Mouse (Mus musculus) embryonic facial prominence, embryonic 12.5 days (tissue): ENCODE measurements around the gene Zfp444. TPM values are rescaled to one million over a fixed set of nuclear protein-coding genes. Genes with fewer than 3 reads are reported as not detected.
A peak's percentile ranks its signal among the peaks of the same experiment; 100 is the strongest.

Source experiments
- ATAC-seq: fragments of 200-750 bp; cut with Nextera tagmentation; 2 replicates; pipeline ENCODE4 v1.8.0; 2017; ENCODE audit not compliant: insufficient number of reproducible peaks, insufficient read depth, low FRiP score, low TSS enrichment
- H3K27ac ChIP-seq: fragments of 300-500 bp; sonication (generic); 2 replicates; pipeline ENCODE4 v1.5.1; 2016; ENCODE audit warnings: mild to moderate bottlenecking
- H3K27me3 ChIP-seq: fragments of 300-500 bp; sonication (generic); 2 replicates; pipeline ENCODE4 v1.6.1; 2016; ENCODE audit warnings: mild to moderate bottlenecking, moderate library complexity
- H3K36me3 ChIP-seq: fragments of 300-500 bp; sonication (generic); 2 replicates; pipeline ENCODE4 v1.6.1; 2016; ENCODE audit warnings: mild to moderate bottlenecking
- H3K4me1 ChIP-seq: fragments of 300-500 bp; sonication (generic); 2 replicates; pipeline ENCODE4 v1.6.1; 2016
- H3K4me2 ChIP-seq: fragments of 300-500 bp; sonication (generic); replicated peaks from 2 replicates; pipeline ENCODE4 v1.6.1; 2016; ENCODE audit warnings: mild to moderate bottlenecking, moderate library complexity
- H3K4me3 ChIP-seq: fragments of 300-500 bp; sonication (generic); 2 replicates; pipeline ENCODE4 v1.5.1; 2016; ENCODE audit warnings: mild to moderate bottlenecking
- H3K9ac ChIP-seq: fragments of 300-500 bp; sonication (generic); 2 replicates; pipeline ENCODE4 v1.6.1; 2016; ENCODE audit warnings: mild to moderate bottlenecking, moderate library complexity
- H3K9me3 ChIP-seq: fragments of 300-500 bp; sonication (generic); 2 replicates; pipeline ENCODE4 v1.6.1; 2016; ENCODE audit warnings: mild to moderate bottlenecking, moderate library complexity
- WGBS: fragments of 180-500 bp; shearing (Covaris S2); methylation state at CpG from one replicate; pipeline ENCODE4 v1.1.7; 2016; 5-methylcytosine and 5-hydroxymethylcytosine counted together
- polyA plus RNA-seq: library from polyadenylated mRNA; unstranded; fragments of >200 nt; fragmentation: Nextera tagmentation; extraction: Ambion mirVana; gene quantifications from 2 replicates; pipeline ENCODE4 v1.2.1, GENCODE M21; 2016

The Zfp444 gene
- polyA plus RNA-seq, 1 experiment from 2014 or later = 80.2 TPM

GRCm38 (mm10) chr7:6151266-6151665 is 20.8 kb upstream of the Zfp444 start:
- no peak overlapping the region for H3K9ac ChIP-seq
- H3K4me2 ChIP-seq = no peak overlapping the region
- H3K4me1 ChIP-seq = peaks cover 10% of the 10 kb centered on the region; the same call in 1 of the 2 replicates
- H3K36me3 ChIP-seq = no peaks in the 10 kb centered on the region
- ATAC-seq = no peak
- H3K4me3 ChIP-seq = no peak overlapping the region
- H3K27me3 ChIP-seq = no peaks in the 10 kb centered on the region
- no peak overlapping the region for H3K27ac ChIP-seq
- WGBS = 81% methylated on average over 1 of the region's 1 CpGs
- H3K9me3 ChIP-seq = no peaks in the 10 kb centered on the region

GRCm38 (mm10) chr7:6152036-6152435 is 20.0 kb upstream of the Zfp444 start:
- no peak overlapping the region for H3K9ac ChIP-seq
- no peaks in the 10 kb centered on the region for H3K9me3 ChIP-seq
- no peaks in the 10 kb centered on the region for H3K36me3 ChIP-seq
- 82% methylated on average over 3 of the region's 3 CpGs for WGBS
- ATAC-seq = no peak
- no peak overlapping the region for H3K27ac ChIP-seq
- H3K4me1 ChIP-seq = peaks cover 14% of the 10 kb centered on the region
- H3K4me3 ChIP-seq = no peak overlapping the region
- H3K4me2 ChIP-seq = no peak overlapping the region
- H3K27me3 ChIP-seq = no peaks in the 10 kb centered on the region

GRCm38 (mm10) chr7:6153131-6153530 is 18.9 kb upstream of the Zfp444 start:
- Histone ChIP-seq H3K27ac (no peak overlapping the region), H3K4me3 (no peak overlapping the region), H3K9me3 (no peaks in the 10 kb centered on the region), H3K4me2 (no peak overlapping the region), H3K27me3 (no peaks in the 10 kb centered on the region), H3K9ac (no peak overlapping the region), H3K4me1 (peaks cover 14% of the 10 kb centered on the region), H3K36me3 (no peaks in the 10 kb centered on the region)
- ATAC-seq = no peak
- WGBS = 93% methylated on average over 3 of the region's 3 CpGs

GRCm38 (mm10) chr7:6154164-6154563 is 17.9 kb upstream of the Zfp444 start:
- Histone ChIP-seq H3K27ac (no peak overlapping the region), H3K4me2 (peak overlapping the region; percentile 94), H3K4me1 (peaks cover 14% of the 10 kb centered on the region), H3K36me3 (no peaks in the 10 kb centered on the region), H3K4me3 (peak overlapping the region; percentile 83), H3K27me3 (no peaks in the 10 kb centered on the region), H3K9me3 (no peaks in the 10 kb centered on the region), H3K9ac (peak overlapping the region; percentile 95; the same call in 1 of the 2 replicates)
- no peak for ATAC-seq
- WGBS = 81% methylated on average over 5 of the region's 5 CpGs

GRCm38 (mm10) chr7:6155031-6155872 is 16.8 kb upstream of the Zfp444 start:
- peak; percentile 58 for ATAC-seq
- peak overlapping the region; percentile 95 for H3K9ac ChIP-seq
- under 1% methylated on average over 78 of the region's 85 CpGs for WGBS

GRCm38 (mm10) chr7:6155901-6156411 is 16.1 kb upstream of the Zfp444 start, which contains the start of gene Zfp787:
Gene Zfp787 (minus strand): TSS chr7:6155997.
- Histone ChIP-seq H3K9ac (peak within 1 kb of the TSS; percentile 95), H3K36me3 (no peaks in the 10 kb centered on the region), H3K9me3 (no peaks in the 10 kb centered on the region), H3K4me1 (peaks cover 14% of the 10 kb centered on the region), H3K27ac (peak within 1 kb of the TSS; percentile 91), H3K4me2 (peak within 1 kb of the TSS; percentile 94), H3K4me3 (peak within 1 kb of the TSS; percentile 83), H3K27me3 (no peaks in the 10 kb centered on the region)
- peak; percentile 98 for ATAC-seq
- under 1% methylated on average over 53 of the region's 54 CpGs for WGBS

More at GRCm38 (mm10) chr7:6155031-6155872, 16.8 kb upstream of the Zfp444 start:
- H3K4me3 ChIP-seq = peak overlapping the region; percentile 83
- no peaks in the 10 kb centered on the region for H3K36me3 ChIP-seq
- H3K27ac ChIP-seq = peak overlapping the region; percentile 91
- peak overlapping the region; percentile 94 for H3K4me2 ChIP-seq
- H3K9me3 ChIP-seq = no peaks in the 10 kb centered on the region
- peaks cover 14% of the 10 kb centered on the region for H3K4me1 ChIP-seq
- no peaks in the 10 kb centered on the region for H3K27me3 ChIP-seq

GRCm38 (mm10) chr7:6156901-6157472 is 15.0 kb upstream of the Zfp444 start:
- no peak overlapping the region for H3K27ac ChIP-seq
- peak overlapping the region; percentile 95; the same call in 1 of the 2 replicates for H3K9ac ChIP-seq
- no peak for ATAC-seq

GRCm38 (mm10) chr7:6157479-6157878 is 14.5 kb upstream of the Zfp444 start:
- no peaks in the 10 kb centered on the region for H3K9me3 ChIP-seq
- no peaks in the 10 kb centered on the region for H3K36me3 ChIP-seq
- no peaks in the 10 kb centered on the region for H3K27me3 ChIP-seq
- no peak for ATAC-seq
- H3K4me3 ChIP-seq = no peak overlapping the region
- H3K9ac ChIP-seq = no peak overlapping the region
- no peak overlapping the region for H3K4me2 ChIP-seq
- no peak overlapping the region for H3K27ac ChIP-seq
- WGBS = 69% methylated on average over 1 of the region's 1 CpGs
- H3K4me1 ChIP-seq = peaks cover 14% of the 10 kb centered on the region

More at GRCm38 (mm10) chr7:6156901-6157472, 15.0 kb upstream of the Zfp444 start:
- peaks cover 14% of the 10 kb centered on the region for H3K4me1 ChIP-seq
- 65% methylated on average over 9 of the region's 9 CpGs for WGBS
- H3K4me2 ChIP-seq = peak overlapping the region; percentile 48
- H3K9me3 ChIP-seq = no peaks in the 10 kb centered on the region
- peak overlapping the region; percentile 83 for H3K4me3 ChIP-seq
- no peaks in the 10 kb centered on the region for H3K36me3 ChIP-seq
- H3K27me3 ChIP-seq = no peaks in the 10 kb centered on the region

GRCm38 (mm10) chr7:6159604-6160003 is 12.4 kb upstream of the Zfp444 start:
- Histone ChIP-seq H3K36me3 (no peaks in the 10 kb centered on the region), H3K27me3 (no peaks in the 10 kb centered on the region), H3K9ac (no peak overlapping the region), H3K4me2 (no peak overlapping the region), H3K27ac (no peak overlapping the region), H3K9me3 (no peaks in the 10 kb centered on the region), H3K4me1 (peaks cover 7% of the 10 kb centered on the region), H3K4me3 (no peak overlapping the region)
- ATAC-seq = no peak
- WGBS = 73% methylated on average over 3 of the region's 3 CpGs

GRCm38 (mm10) chr7:6161541-6161940 is 10.5 kb upstream of the Zfp444 start:
- H3K4me2 ChIP-seq = no peak overlapping the region
- H3K27me3 ChIP-seq = no peaks in the 10 kb centered on the region
- H3K4me1 ChIP-seq = peaks cover 3% of the 10 kb centered on the region
- ATAC-seq = no peak
- H3K36me3 ChIP-seq = no peaks in the 10 kb centered on the region
- no peak overlapping the region for H3K27ac ChIP-seq
- H3K4me3 ChIP-seq = no peak overlapping the region
- WGBS = 58% methylated on average over 3 of the region's 3 CpGs
- H3K9me3 ChIP-seq = no peaks in the 10 kb centered on the region
- H3K9ac ChIP-seq = no peak overlapping the region

- Histone ChIP-seq H3K4me3 (no peak overlapping the region), H3K9me3 (no peaks in the 10 kb centered on the region), H3K4me1 (no peaks in the 10 kb centered on the region), H3K27me3 (no peaks in the 10 kb centered on the region), H3K27ac (no peak overlapping the region), H3K4me2 (no peak overlapping the region), H3K36me3 (no peaks in the 10 kb centered on the region), H3K9ac (no peak overlapping the region)
- no peak for ATAC-seq
- 69% methylated on average over 4 of the region's 4 CpGs for WGBS
Measured at GRCm38 (mm10) chr7:6162172-6162571, 9.9 kb upstream of the Zfp444 start.

GRCm38 (mm10) chr7:6164671-6165070 is 7.4 kb upstream of the Zfp444 start:
- no peak overlapping the region for H3K4me3 ChIP-seq
- H3K4me1 ChIP-seq = no peaks in the 10 kb centered on the region
- no peaks in the 10 kb centered on the region for H3K9me3 ChIP-seq
- no peak overlapping the region for H3K4me2 ChIP-seq
- no peaks in the 10 kb centered on the region for H3K27me3 ChIP-seq
- no peaks in the 10 kb centered on the region for H3K36me3 ChIP-seq
- ATAC-seq = no peak
- H3K9ac ChIP-seq = no peak overlapping the region
- WGBS = 58% methylated on average over 5 of the region's 5 CpGs
- no peak overlapping the region for H3K27ac ChIP-seq
